Mouse (Mus musculus) cerebellum, adult 2 months (tissue): Measurements from ENCODE around the gene Lrrc61. TPM values are rescaled to one million over a fixed set of nuclear protein-coding genes. Genes with fewer than 3 reads are reported as not detected.

Experiments used
- DNase-seq, 2 experiments: peaks; one replicate each; pipeline ENCODE4 v3.0.0; 2021
- H3K27ac ChIP-seq: fragments of 200-500 bp; 2 replicates; pipeline ENCODE4 v1.5.1; 2012; ENCODE audit warnings: low read length, control low read depth, inconsistent platforms; ENCODE audit not compliant: insufficient read depth
- H3K27me3 ChIP-seq: fragments of 200-500 bp; 2 replicates; pipeline ENCODE4 v1.6.1; 2012; ENCODE audit warnings: inconsistent platforms, mild to moderate bottlenecking, low read length, moderate library complexity; ENCODE audit not compliant: control insufficient read depth, insufficient read depth
- H3K4me1 ChIP-seq: fragments of 200-500 bp; 2 replicates; pipeline ENCODE4 v1.6.1; 2011; ENCODE audit warnings: low read length; ENCODE audit not compliant: control insufficient read depth, insufficient read depth
- H3K4me3 ChIP-seq: fragments of 200-500 bp; replicated peaks from 2 replicates; pipeline ENCODE3; 2011; ENCODE audit warnings: mild to moderate bottlenecking, low read depth, low read length, control low read depth; ENCODE audit not compliant: insufficient read depth
- CTCF ChIP-seq: fragments of 200-500 bp; IDR thresholded peaks from 2 replicates; pipeline ENCODE4 v1.5.1; 2011; ENCODE audit warnings: low read depth, mild to moderate bottlenecking, control low read depth, low read length, moderate library complexity, borderline replicate concordance; ENCODE audit not compliant: insufficient read depth
- POLR2A ChIP-seq: fragments of 200-500 bp; IDR thresholded peaks from 2 replicates; pipeline ENCODE4 v1.6.1; 2011; ENCODE audit warnings: low read length, control low read depth, borderline replicate concordance; ENCODE audit not compliant: insufficient read depth
- WGBS: fragments of 180-500 bp; shearing (Covaris S2); methylation state at CpG from one replicate; pipeline ENCODE4 v1.1.7; 2018; 5-methylcytosine and 5-hydroxymethylcytosine counted together
- polyA plus RNA-seq: library from polyadenylated mRNA; depleted of rRNA; stranded (reverse); fragments of >200 nt; gene quantifications from 2 replicates; pipeline ENCODE4 v1.2.3, GENCODE M21; 2012

The Lrrc61 gene
- polyA plus RNA-seq, 1 experiment, result 30.0 TPM

- 36% methylated on average over 6 of the region's 6 CpGs for WGBS
- TF ChIP-seq CTCF, result no peak
- no peak for TF ChIP-seq POLR2A
- H3K4me1 ChIP-seq, result peaks cover 18% of the 10 kb centered on the region
- H3K27ac ChIP-seq, result no peak within 1 kb of the TSS
- H3K27me3 ChIP-seq, result no peaks in the 10 kb centered on the region
- no peak within 1 kb of the TSS for H3K4me3 ChIP-seq
- DNase-seq, result no peak
These were observed 18.0 kb downstream of the Lrrc61 start, which contains the start of gene Rarres2 for GRCm38 (mm10) chr6:48572572-48573061. TSS of gene Rarres2 (minus strand) at chr6:48572789.

GRCm38 (mm10) chr6:48573280-48573679 lies 18.7 kb downstream of the Lrrc61 start:
- DNase-seq, result no peak
- Histone ChIP-seq H3K27me3 (no peaks in the 10 kb centered on the region), H3K4me1 (peaks cover 12% of the 10 kb centered on the region), H3K4me3 (no peak overlapping the region), H3K27ac (no peak overlapping the region)
- TF ChIP-seq CTCF (no peak), POLR2A (no peak)
- 77% methylated on average over 10 of the region's 10 CpGs for WGBS

GRCm38 (mm10) chr6:48573981-48574380 lies 19.4 kb downstream of the Lrrc61 start:
- H3K27me3 ChIP-seq, result no peaks in the 10 kb centered on the region
- WGBS, result 81% methylated on average over 3 of the region's 3 CpGs
- no peak for DNase-seq
- no peak overlapping the region for H3K4me3 ChIP-seq
- H3K4me1 ChIP-seq, result peaks cover 6% of the 10 kb centered on the region
- no peak overlapping the region for H3K27ac ChIP-seq
- TF ChIP-seq POLR2A (no peak), CTCF (no peak)

GRCm38 (mm10) chr6:48578736-48579135 lies 24.1 kb downstream of the Lrrc61 start:
- no peak for TF ChIP-seq POLR2A
- 71% methylated on average over 5 of the region's 5 CpGs for WGBS
- peaks cover 2% of the 10 kb centered on the region; the same call in 1 of the 2 replicates for H3K4me1 ChIP-seq
- H3K27me3 ChIP-seq, result no peaks in the 10 kb centered on the region
- no peak overlapping the region for H3K27ac ChIP-seq
- no peak for DNase-seq
- H3K4me3 ChIP-seq, result no peak overlapping the region

- Histone ChIP-seq H3K27me3 (no peaks in the 10 kb centered on the region), H3K4me1 (peaks cover 2% of the 10 kb centered on the region; the same call in 1 of the 2 replicates), H3K4me3 (no peak overlapping the region), H3K27ac (peak overlapping the region; percentile 47; the same call in 1 of the 2 replicates)
- 18% methylated on average over 5 of the region's 5 CpGs for WGBS
- no peak for DNase-seq
- TF ChIP-seq CTCF (no peak), POLR2A (no peak)
These were observed 24.6 kb downstream of the Lrrc61 start for GRCm38 (mm10) chr6:48579215-48579648.

GRCm38 (mm10) chr6:48581257-48581656 lies 26.7 kb downstream of the Lrrc61 start:
- Histone ChIP-seq H3K4me1 (peaks cover 2% of the 10 kb centered on the region; the same call in 1 of the 2 replicates), H3K27ac (no peak overlapping the region), H3K27me3 (no peaks in the 10 kb centered on the region), H3K4me3 (no peak overlapping the region)
- WGBS, result 40% methylated on average over 3 of the region's 3 CpGs
- no peak for DNase-seq
- TF ChIP-seq CTCF, result no peak
- no peak for TF ChIP-seq POLR2A

GRCm38 (mm10) chr6:48582037-48582436 lies 27.4 kb downstream of the Lrrc61 start:
- peak; percentile 38 to 50 for DNase-seq
- TF ChIP-seq POLR2A, result no peak
- peak; percentile 31; the same call in 1 of the 2 replicates for TF ChIP-seq CTCF
- no peak overlapping the region for H3K27ac ChIP-seq
- H3K4me1 ChIP-seq, result peaks cover 2% of the 10 kb centered on the region; the same call in 1 of the 2 replicates
- whole genome bisulfite sequencing, result 77% methylated on average over 3 of the region's 3 CpGs
- no peaks in the 10 kb centered on the region for H3K27me3 ChIP-seq
- H3K4me3 ChIP-seq, result no peak overlapping the region

- Histone ChIP-seq H3K27ac (no peak within 1 kb of the TSS), H3K4me1 (no peaks in the 10 kb centered on the region; the same call in 1 of the 2 replicates), H3K27me3 (no peaks in the 10 kb centered on the region), H3K4me3 (no peak within 1 kb of the TSS)
- DNase-seq, result no peak
- TF ChIP-seq POLR2A (no peak), CTCF (no peak)
- WGBS, result 64% methylated on average over 6 of the region's 6 CpGs
These were observed 34.7 kb downstream of the Lrrc61 start, which contains the start of gene Gm45021 for GRCm38 (mm10) chr6:48589194-48589750. TSS of gene Gm45021 (plus strand) at chr6:48589610.
